Mouse (Mus musculus): ENCODE measurements around the gene Clcn5. TPM values are rescaled to one million over a fixed set of nuclear protein-coding genes. Genes with fewer than 3 reads are reported as not detected.

Gene Clcn5
- polyA plus RNA-seq, 1 experiment from 2014 or later, result 2.9 TPM

GRCm38 (mm10) chrX:7188311-7188807, 130.8 kb downstream of the Clcn5 start:
- Histone ChIP-seq H3K4me3 (replicated peaks) (peak overlapping the region; percentile 33), H3K9ac (no peak overlapping the region), H3K27me3 (no peaks in the 10 kb centered on the region), H3K4me2 (peak overlapping the region; percentile 45), H3K36me3 (no peaks in the 10 kb centered on the region), H3K9me3 (replicated peaks) (no peaks in the 10 kb centered on the region), H3K4me1 (replicated peaks) (0 out of 2 replicates have a peak, but pooled peaks cover 6% of the 10 kb centered on the region), H3K27ac (no peak overlapping the region)
- 0 out of 2 replicates have a peak, but pooled peaks have one; percentile 31 for ATAC-seq (ENCODE audit: low read depth)
- 21% methylated on average over 17 of the region's 17 CpGs for WGBS (ENCODE audit: insufficient replicate concordance)
- no peak for DNase-seq

GRCm38 (mm10) chrX:7187455-7188310, 131.5 kb downstream of the Clcn5 start:
- no peak overlapping the region for H3K9ac ChIP-seq

GRCm38 (mm10) chrX:7170156-7170555, 149.0 kb downstream of the Clcn5 start:
- ATAC-seq (ENCODE audit: low read depth) (no peak), DNase-seq (no peak)
- Histone ChIP-seq H3K27me3 (no peaks in the 10 kb centered on the region), H3K36me3 (peaks cover 5% of the 10 kb centered on the region; the same call in 1 of the 2 replicates), H3K4me3 (replicated peaks) (no peak overlapping the region), H3K9me3 (replicated peaks) (no peaks in the 10 kb centered on the region), H3K27ac (no peak overlapping the region), H3K4me1 (replicated peaks) (no peaks in the 10 kb centered on the region), H3K4me2 (no peak overlapping the region), H3K9ac (no peak overlapping the region)
- WGBS (ENCODE audit: insufficient replicate concordance), result 81% methylated on average over 5 of the region's 5 CpGs

More at GRCm38 (mm10) chrX:7187455-7188310, 131.5 kb downstream of the Clcn5 start:
- ATAC-seq (ENCODE audit: low read depth), result no peak
- Histone ChIP-seq H3K36me3 (no peaks in the 10 kb centered on the region), H3K27ac (no peak overlapping the region), H3K9me3 (replicated peaks) (no peaks in the 10 kb centered on the region), H3K27me3 (no peaks in the 10 kb centered on the region), H3K4me2 (peak overlapping the region; percentile 45), H3K4me1 (replicated peaks) (0 out of 2 replicates have a peak, but pooled peaks cover 6% of the 10 kb centered on the region), H3K4me3 (replicated peaks) (peak overlapping the region; percentile 33)
- no peak for DNase-seq
- WGBS (ENCODE audit: insufficient replicate concordance), result 31% methylated on average over 10 of the region's 10 CpGs

GRCm38 (mm10) chrX:7168799-7169198, 150.4 kb downstream of the Clcn5 start:
- no peaks in the 10 kb centered on the region for H3K4me1 ChIP-seq (replicated peaks)
- DNase-seq, result no peak
- no peaks in the 10 kb centered on the region for H3K9me3 ChIP-seq (replicated peaks)
- no peak for ATAC-seq (ENCODE audit: low read depth)
- no peak overlapping the region for H3K4me2 ChIP-seq
- no peaks in the 10 kb centered on the region for H3K27me3 ChIP-seq
- H3K4me3 ChIP-seq (replicated peaks), result no peak overlapping the region
- H3K36me3 ChIP-seq, result peaks cover 5% of the 10 kb centered on the region; the same call in 1 of the 2 replicates
- H3K27ac ChIP-seq, result no peak overlapping the region
- WGBS (ENCODE audit: insufficient replicate concordance), result 40% methylated on average over 5 of the region's 5 CpGs
- no peak overlapping the region for H3K9ac ChIP-seq

GRCm38 (mm10) chrX:7157976-7158375, 161.2 kb downstream of the Clcn5 start:
- H3K36me3 ChIP-seq, result no peaks in the 10 kb centered on the region
- WGBS (ENCODE audit: insufficient replicate concordance), result 64% methylated on average over 3 of the region's 3 CpGs
- no peak overlapping the region for H3K9ac ChIP-seq
- H3K27ac ChIP-seq, result no peak overlapping the region
- no peaks in the 10 kb centered on the region for H3K27me3 ChIP-seq
- H3K4me1 ChIP-seq (replicated peaks), result no peaks in the 10 kb centered on the region
- ATAC-seq (ENCODE audit: low read depth), result peak; percentile 36; the same call in 1 of the 2 replicates
- no peak overlapping the region for H3K4me2 ChIP-seq
- no peak for DNase-seq
- H3K9me3 ChIP-seq (replicated peaks), result no peaks in the 10 kb centered on the region
- no peak overlapping the region for H3K4me3 ChIP-seq (replicated peaks)

- no peak overlapping the region for H3K4me2 ChIP-seq
- H3K4me3 ChIP-seq (replicated peaks), result no peak overlapping the region
- H3K36me3 ChIP-seq, result no peaks in the 10 kb centered on the region
- H3K27ac ChIP-seq, result no peak overlapping the region
- H3K9me3 ChIP-seq (replicated peaks), result no peaks in the 10 kb centered on the region
- no peak for ATAC-seq (ENCODE audit: low read depth)
- DNase-seq, result no peak
- no peaks in the 10 kb centered on the region for H3K4me1 ChIP-seq (replicated peaks)
- H3K27me3 ChIP-seq, result no peaks in the 10 kb centered on the region
- WGBS (ENCODE audit: insufficient replicate concordance), result 64% methylated on average over 6 of the region's 6 CpGs
- H3K9ac ChIP-seq, result no peak overlapping the region
Measured at GRCm38 (mm10) chrX:7156026-7156732, 163.0 kb downstream of the Clcn5 start.

GRCm38 (mm10) chrX:7150129-7150528, 169.0 kb downstream of the Clcn5 start:
- no peak overlapping the region for H3K4me3 ChIP-seq (replicated peaks)
- H3K4me1 ChIP-seq (replicated peaks), result no peaks in the 10 kb centered on the region
- no peak for ATAC-seq (ENCODE audit: low read depth)
- H3K36me3 ChIP-seq, result no peaks in the 10 kb centered on the region
- H3K9me3 ChIP-seq (replicated peaks), result no peaks in the 10 kb centered on the region
- H3K27ac ChIP-seq, result no peak overlapping the region
- H3K4me2 ChIP-seq, result no peak overlapping the region
- 59% methylated on average over 4 of the region's 4 CpGs for WGBS (ENCODE audit: insufficient replicate concordance)
- H3K27me3 ChIP-seq, result no peaks in the 10 kb centered on the region
- DNase-seq, result no peak
- no peak overlapping the region for H3K9ac ChIP-seq

GRCm38 (mm10) chrX:7146156-7146555, 173.0 kb downstream of the Clcn5 start:
- whole genome bisulfite sequencing (ENCODE audit: insufficient replicate concordance), result 41% methylated on average over 7 of the region's 7 CpGs
- H3K4me2 ChIP-seq, result no peak overlapping the region
- no peak overlapping the region for H3K9ac ChIP-seq
- H3K4me3 ChIP-seq (replicated peaks), result no peak overlapping the region
- no peaks in the 10 kb centered on the region for H3K36me3 ChIP-seq
- H3K9me3 ChIP-seq (replicated peaks), result no peaks in the 10 kb centered on the region
- no peaks in the 10 kb centered on the region for H3K4me1 ChIP-seq (replicated peaks)
- no peaks in the 10 kb centered on the region for H3K27me3 ChIP-seq
- H3K27ac ChIP-seq, result no peak overlapping the region
- no peak for DNase-seq
- no peak for ATAC-seq (ENCODE audit: low read depth)

GRCm38 (mm10) chrX:7121618-7122280, 197.4 kb downstream of the Clcn5 start:
- H3K4me2 ChIP-seq, result no peak overlapping the region
- no peaks in the 10 kb centered on the region for H3K4me1 ChIP-seq (replicated peaks)
- no peaks in the 10 kb centered on the region for H3K27me3 ChIP-seq
- ATAC-seq (ENCODE audit: low read depth), result no peak
- DNase-seq, result no peak
- 17% methylated on average over 4 of the region's 4 CpGs for WGBS (ENCODE audit: insufficient replicate concordance)
- H3K9ac ChIP-seq, result no peak overlapping the region
- H3K9me3 ChIP-seq (replicated peaks), result no peaks in the 10 kb centered on the region
- no peak overlapping the region for H3K4me3 ChIP-seq (replicated peaks)
- H3K27ac ChIP-seq, result no peak overlapping the region
- H3K36me3 ChIP-seq, result no peaks in the 10 kb centered on the region

- Histone ChIP-seq H3K27me3 (no peaks in the 10 kb centered on the region), H3K4me2 (no peak overlapping the region), H3K27ac (no peak overlapping the region), H3K9ac (no peak overlapping the region), H3K4me1 (replicated peaks) (no peaks in the 10 kb centered on the region), H3K36me3 (no peaks in the 10 kb centered on the region), H3K9me3 (replicated peaks) (no peaks in the 10 kb centered on the region), H3K4me3 (replicated peaks) (no peak overlapping the region)
- ATAC-seq (ENCODE audit: low read depth), result no peak
- 73% methylated on average over 3 of the region's 3 CpGs for WGBS (ENCODE audit: insufficient replicate concordance)
- no peak for DNase-seq
Measured at GRCm38 (mm10) chrX:7114885-7115284, 204.3 kb downstream of the Clcn5 start.

All from liver, embryonic 13.5 days (tissue).